Mouse (Mus musculus) stomach, embryonic 14.5 days (tissue): ENCODE measurements around the gene Kirrel3. TPM values are rescaled to one million over a fixed set of nuclear protein-coding genes. Genes with fewer than 3 reads are reported as not detected.
A peak's percentile ranks its signal among the peaks of the same experiment; 100 is the strongest.

Source experiments
- ATAC-seq: fragments of 200-750 bp; cut with Nextera tagmentation; 2 replicates; pipeline ENCODE4 v1.8.0; 2017; ENCODE audit warnings: low read depth, moderate TSS enrichment; ENCODE audit not compliant: insufficient number of reproducible peaks, insufficient read depth, low FRiP score
- H3K27ac ChIP-seq: fragments of 300-500 bp; sonication (generic); 2 replicates; pipeline ENCODE4 v1.5.1; 2014; ENCODE audit warnings: mild to moderate bottlenecking, low read length, moderate library complexity, mixed read lengths
- H3K27me3 ChIP-seq: fragments of 300-500 bp; sonication (generic); 2 replicates; pipeline ENCODE4 v1.6.1; 2014; ENCODE audit warnings: low read length, control low read depth, mixed read lengths; ENCODE audit not compliant: control insufficient read depth, insufficient read depth
- H3K36me3 ChIP-seq: fragments of 300-500 bp; sonication (generic); 2 replicates; pipeline ENCODE4 v1.6.1; 2014; ENCODE audit warnings: mild to moderate bottlenecking, control low read depth, low read length, moderate library complexity, mixed read lengths; ENCODE audit not compliant: control insufficient read depth, insufficient read depth
- H3K4me1 ChIP-seq: fragments of 300-500 bp; sonication (generic); 2 replicates; pipeline ENCODE4 v1.6.1; 2014; ENCODE audit warnings: low read length, control low read depth, mixed read lengths; ENCODE audit not compliant: control insufficient read depth, insufficient read depth
- H3K4me2 ChIP-seq: fragments of 300-500 bp; sonication (generic); replicated peaks from 2 replicates; pipeline ENCODE4 v1.6.1; 2014; ENCODE audit warnings: low read depth, low read length, control low read depth
- H3K4me3 ChIP-seq: fragments of 300-500 bp; sonication (generic); 2 replicates; pipeline ENCODE4 v1.5.1; 2014; ENCODE audit warnings: low read depth, low read length, control low read depth
- H3K9ac ChIP-seq: fragments of 300-500 bp; sonication (generic); replicated peaks from 2 replicates; pipeline ENCODE4 v1.6.1; 2014; ENCODE audit warnings: low read depth, mild to moderate bottlenecking, control low read depth, low read length, moderate library complexity, mixed read lengths
- H3K9me3 ChIP-seq: fragments of 300-500 bp; sonication (generic); 2 replicates; pipeline ENCODE4 v1.6.1; 2016; ENCODE audit warnings: low read depth, low read length, control low read depth; ENCODE audit not compliant: control insufficient read depth
- WGBS: fragments of 180-500 bp; shearing (Covaris S2); extraction: QIAGEN DNeasy Blood & Tissue Kit; methylation state at CpG from one replicate; pipeline ENCODE4 v1.1.7; 2014; 5-methylcytosine and 5-hydroxymethylcytosine counted together
- polyA plus RNA-seq: library from polyadenylated mRNA; unstranded; fragments of >200 nt; fragmentation: Nextera tagmentation; extraction: Ambion mirVana; gene quantifications from 2 replicates; pipeline ENCODE4 v1.2.1, GENCODE M21; 2014

Gene Kirrel3
- polyA plus RNA-seq, 1 experiment from 2014 or later, result 6.3 TPM

DNA sequence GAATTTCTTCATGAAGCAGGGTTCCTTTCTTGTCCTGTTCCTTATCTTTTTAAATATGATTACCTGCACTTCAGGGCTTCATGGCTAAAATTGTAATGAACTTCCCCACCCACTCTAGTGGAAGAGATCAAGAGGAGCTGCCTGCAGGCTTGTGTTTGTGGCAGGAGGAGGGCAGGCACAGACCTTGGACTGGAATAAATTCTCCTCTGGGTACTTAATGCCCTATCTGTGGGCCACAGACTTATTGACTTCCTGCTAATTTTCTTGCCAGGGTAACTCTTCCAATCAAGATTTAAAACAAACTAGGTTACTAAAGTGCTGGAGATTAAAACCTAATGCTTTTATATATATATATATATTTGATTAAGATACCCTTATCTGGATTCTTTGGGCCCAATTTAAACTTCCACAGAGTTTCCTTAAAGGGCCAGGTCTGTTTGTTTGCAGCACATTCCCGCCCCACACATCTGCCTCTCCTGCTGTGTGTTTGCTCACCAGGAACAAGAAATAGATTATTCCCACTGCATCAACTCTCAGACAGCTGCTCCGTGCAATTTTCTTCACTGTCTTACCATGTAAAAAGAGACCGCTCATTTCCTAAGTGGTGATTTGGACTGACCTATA, 229.4 kb downstream of the Kirrel3 start:
- Histone ChIP-seq H3K36me3 (no peaks in the 10 kb centered on the region), H3K9ac (no peak overlapping the region), H3K4me3 (no peak overlapping the region), H3K4me2 (no peak overlapping the region), H3K4me1 (no peaks in the 10 kb centered on the region), H3K27ac (no peak overlapping the region), H3K27me3 (no peaks in the 10 kb centered on the region), H3K9me3 (no peaks in the 10 kb centered on the region)
- peak; percentile 71 for ATAC-seq
- WGBS, result 56% methylated on average over 3 of the region's 3 CpGs

DNA sequence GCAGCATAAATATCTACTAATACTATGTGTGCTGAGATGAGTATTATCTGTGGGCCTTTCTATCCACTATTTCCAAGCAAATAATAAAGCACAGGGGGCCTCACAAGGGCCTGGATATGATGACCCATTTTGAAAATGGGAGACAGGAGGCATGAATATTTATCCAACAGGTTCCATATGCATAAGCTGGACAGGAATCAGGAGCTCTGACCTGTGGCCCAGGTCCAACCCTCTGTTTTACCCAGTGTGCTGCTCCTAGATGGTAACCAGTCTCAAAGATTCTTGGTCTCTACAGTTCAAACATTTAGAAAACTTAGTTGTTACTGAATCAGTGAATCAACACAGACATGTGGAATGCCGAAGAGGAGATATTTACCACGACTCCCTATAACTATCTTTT, 230.8 kb downstream of the Kirrel3 start:
- Histone ChIP-seq H3K27ac (no peak overlapping the region), H3K4me2 (no peak overlapping the region), H3K27me3 (no peaks in the 10 kb centered on the region; the same call in 1 of the 2 replicates), H3K4me1 (no peaks in the 10 kb centered on the region), H3K36me3 (no peaks in the 10 kb centered on the region), H3K9ac (no peak overlapping the region), H3K4me3 (no peak overlapping the region), H3K9me3 (no peaks in the 10 kb centered on the region)
- no peak for ATAC-seq
- 80% methylated on average over 2 of the region's 2 CpGs for WGBS

DNA sequence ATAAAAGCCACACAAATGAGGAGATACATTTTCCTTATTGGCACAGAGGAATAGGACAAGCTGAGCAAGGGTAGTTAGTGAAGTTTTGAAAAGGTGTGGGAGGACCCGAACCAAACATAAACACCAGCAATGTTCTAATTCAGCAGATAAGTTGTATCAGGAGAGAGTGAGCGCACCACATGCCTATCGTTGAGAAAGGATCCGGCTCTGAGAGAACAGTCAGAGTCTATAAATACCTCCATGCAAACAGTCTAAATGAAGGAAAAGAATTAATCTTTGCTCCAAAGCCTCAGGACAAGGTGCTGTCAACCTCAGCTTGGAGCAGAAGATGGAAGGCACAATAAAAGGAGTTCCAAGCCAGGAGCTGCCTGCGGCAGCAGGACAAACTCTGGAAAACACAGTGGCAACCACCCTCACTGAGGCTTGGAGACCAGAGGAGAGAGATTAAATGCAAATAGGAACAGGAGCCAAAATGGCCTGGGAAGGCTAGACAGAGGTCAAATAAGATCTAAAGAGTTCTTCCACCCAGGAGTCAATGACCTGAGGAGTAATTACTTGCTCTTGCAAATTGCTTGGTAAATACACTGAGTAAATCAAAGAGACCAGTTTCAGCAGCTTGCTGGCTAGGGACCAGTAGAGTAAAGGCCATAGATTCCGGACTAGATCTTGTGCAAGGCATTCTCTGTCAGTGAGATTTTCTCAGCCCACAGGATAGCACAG, 235.9 kb downstream of the Kirrel3 start:
- H3K4me1 ChIP-seq, result no peaks in the 10 kb centered on the region
- H3K9ac ChIP-seq, result no peak overlapping the region
- H3K4me3 ChIP-seq, result no peak overlapping the region
- no peak overlapping the region for H3K4me2 ChIP-seq
- ATAC-seq, result no peak
- 31% methylated on average over 6 of the region's 6 CpGs for WGBS
- H3K9me3 ChIP-seq, result no peaks in the 10 kb centered on the region
- H3K27ac ChIP-seq, result no peak overlapping the region
- H3K36me3 ChIP-seq, result no peaks in the 10 kb centered on the region
- H3K27me3 ChIP-seq, result no peaks in the 10 kb centered on the region; the same call in 1 of the 2 replicates

DNA sequence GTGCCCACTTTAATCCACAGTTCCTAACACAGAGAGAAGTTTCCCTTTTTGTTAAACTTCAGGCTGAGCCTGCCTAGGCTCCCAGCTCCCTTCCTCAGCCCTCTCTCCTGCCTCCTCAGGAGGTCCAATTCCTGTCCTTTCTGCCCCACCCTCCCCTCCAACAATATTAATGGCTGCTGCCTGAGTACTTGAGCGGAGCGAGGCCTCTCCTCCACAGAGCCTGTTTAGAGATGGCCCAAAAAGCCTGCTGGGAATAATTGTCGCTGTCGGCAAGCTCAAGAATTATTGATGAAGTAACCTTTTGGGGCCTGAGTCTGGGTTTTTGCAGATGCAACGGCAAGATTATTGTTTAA, 236.5 kb downstream of the Kirrel3 start:
- no peaks in the 10 kb centered on the region for H3K36me3 ChIP-seq
- H3K27me3 ChIP-seq, result no peaks in the 10 kb centered on the region; the same call in 1 of the 2 replicates
- H3K4me2 ChIP-seq, result no peak overlapping the region
- ATAC-seq, result no peak
- 24% methylated on average over 5 of the region's 5 CpGs for WGBS
- no peak overlapping the region for H3K9ac ChIP-seq
- no peaks in the 10 kb centered on the region for H3K4me1 ChIP-seq
- no peak overlapping the region for H3K4me3 ChIP-seq
- no peaks in the 10 kb centered on the region for H3K9me3 ChIP-seq
- no peak overlapping the region for H3K27ac ChIP-seq

DNA sequence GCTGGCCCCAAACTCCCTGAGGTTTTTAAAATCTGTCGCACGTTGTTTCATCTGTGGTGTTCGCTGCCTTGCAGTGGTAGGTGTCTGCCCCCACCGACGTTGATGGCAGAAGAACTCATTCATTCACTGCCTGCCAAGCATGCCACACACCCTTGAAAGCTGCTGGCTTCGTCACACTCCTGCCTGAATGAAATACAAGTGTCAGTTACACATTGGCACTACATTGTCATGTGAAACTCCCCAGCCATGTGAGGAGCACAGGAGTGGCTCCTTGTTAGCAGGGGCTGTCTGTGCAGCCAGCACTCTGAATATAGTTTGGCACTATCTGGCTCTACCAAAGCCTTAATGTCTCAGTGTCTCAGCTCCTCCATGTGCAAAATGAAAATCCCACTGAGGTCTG, 246.8 kb downstream of the Kirrel3 start:
- no peak overlapping the region for H3K4me2 ChIP-seq
- H3K36me3 ChIP-seq, result no peaks in the 10 kb centered on the region
- WGBS, result 66% methylated on average over 6 of the region's 6 CpGs
- ATAC-seq, result no peak
- no peak overlapping the region for H3K9ac ChIP-seq
- H3K27ac ChIP-seq, result no peak overlapping the region
- no peak overlapping the region for H3K4me3 ChIP-seq
- H3K9me3 ChIP-seq, result no peaks in the 10 kb centered on the region
- H3K4me1 ChIP-seq, result no peaks in the 10 kb centered on the region
- no peaks in the 10 kb centered on the region for H3K27me3 ChIP-seq

DNA sequence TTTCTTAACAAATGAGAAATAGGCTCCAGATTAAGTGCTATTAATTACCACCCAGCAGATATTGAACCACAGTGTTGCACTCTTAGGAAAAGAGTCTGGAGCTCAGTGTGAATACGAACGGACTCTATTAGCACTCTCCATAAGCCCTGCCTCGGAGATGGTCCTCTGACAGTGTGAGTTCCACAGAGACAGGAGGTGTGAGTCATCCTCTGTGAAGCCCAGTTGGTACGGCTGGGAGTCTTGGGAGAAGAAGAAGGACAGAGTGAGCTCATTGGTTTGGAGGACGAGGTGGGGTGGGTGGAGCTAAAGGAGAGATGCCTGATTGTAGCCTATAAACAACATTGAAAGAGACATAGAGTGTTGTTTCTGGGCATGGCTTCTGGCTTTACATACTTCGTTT, 247.9 kb downstream of the Kirrel3 start:
- Histone ChIP-seq H3K27me3 (no peaks in the 10 kb centered on the region), H3K27ac (no peak overlapping the region), H3K4me2 (no peak overlapping the region), H3K36me3 (no peaks in the 10 kb centered on the region), H3K9ac (no peak overlapping the region), H3K9me3 (no peaks in the 10 kb centered on the region), H3K4me3 (no peak overlapping the region), H3K4me1 (no peaks in the 10 kb centered on the region)
- WGBS, result 66% methylated on average over 6 of the region's 6 CpGs
- ATAC-seq, result no peak

DNA sequence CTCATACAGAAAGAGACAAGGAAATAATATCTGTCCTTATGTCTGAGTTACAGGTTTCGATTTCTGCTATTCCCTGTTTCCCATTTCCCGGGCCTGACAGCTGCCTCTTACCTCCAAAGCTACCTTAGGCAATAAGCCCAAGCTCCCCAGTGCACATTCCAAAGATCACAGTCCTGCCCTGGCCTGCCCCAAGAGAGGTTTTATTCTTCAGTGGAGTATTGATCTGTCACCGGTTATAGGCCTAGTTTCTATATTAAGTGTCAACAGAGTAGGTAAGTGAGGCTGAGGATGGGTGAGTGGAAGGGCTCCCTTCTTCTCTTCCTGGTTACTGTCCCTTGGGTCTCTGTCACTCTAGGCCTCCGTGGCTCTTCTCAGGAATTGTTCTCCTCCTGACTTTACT, 249.3 kb downstream of the Kirrel3 start:
- Histone ChIP-seq H3K4me3 (no peak overlapping the region), H3K9ac (no peak overlapping the region), H3K27me3 (no peaks in the 10 kb centered on the region), H3K36me3 (no peaks in the 10 kb centered on the region), H3K4me1 (no peaks in the 10 kb centered on the region), H3K4me2 (no peak overlapping the region), H3K27ac (no peak overlapping the region), H3K9me3 (no peaks in the 10 kb centered on the region)
- no peak for ATAC-seq
- WGBS, result 75% methylated on average over 4 of the region's 4 CpGs

DNA sequence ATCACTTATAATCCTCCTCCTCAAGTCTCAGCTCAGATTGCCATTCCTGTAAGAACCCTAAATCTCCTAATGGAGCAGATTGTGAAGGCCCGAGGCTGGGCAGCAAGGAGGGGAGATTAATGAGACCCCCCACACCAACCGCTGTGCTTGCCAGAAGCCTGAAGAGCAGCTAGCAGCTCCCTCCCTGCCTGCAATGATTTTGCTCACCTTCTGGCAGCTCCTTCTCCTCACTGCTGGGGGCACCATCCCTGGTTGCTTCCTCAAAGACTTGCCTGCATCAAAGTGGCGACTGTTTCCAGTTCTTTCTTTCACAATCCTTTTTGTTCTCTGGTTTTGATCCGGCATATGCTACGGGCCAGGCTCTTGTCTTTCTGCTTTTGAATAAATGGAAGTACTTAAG, 253.7 kb downstream of the Kirrel3 start:
- no peak overlapping the region for H3K27ac ChIP-seq
- ATAC-seq, result no peak
- H3K9me3 ChIP-seq, result no peaks in the 10 kb centered on the region
- no peak overlapping the region for H3K9ac ChIP-seq
- H3K4me3 ChIP-seq, result no peak overlapping the region
- H3K36me3 ChIP-seq, result no peaks in the 10 kb centered on the region
- WGBS, result 66% methylated on average over 5 of the region's 5 CpGs
- H3K4me1 ChIP-seq, result no peaks in the 10 kb centered on the region
- H3K4me2 ChIP-seq, result no peak overlapping the region
- H3K27me3 ChIP-seq, result no peaks in the 10 kb centered on the region

DNA sequence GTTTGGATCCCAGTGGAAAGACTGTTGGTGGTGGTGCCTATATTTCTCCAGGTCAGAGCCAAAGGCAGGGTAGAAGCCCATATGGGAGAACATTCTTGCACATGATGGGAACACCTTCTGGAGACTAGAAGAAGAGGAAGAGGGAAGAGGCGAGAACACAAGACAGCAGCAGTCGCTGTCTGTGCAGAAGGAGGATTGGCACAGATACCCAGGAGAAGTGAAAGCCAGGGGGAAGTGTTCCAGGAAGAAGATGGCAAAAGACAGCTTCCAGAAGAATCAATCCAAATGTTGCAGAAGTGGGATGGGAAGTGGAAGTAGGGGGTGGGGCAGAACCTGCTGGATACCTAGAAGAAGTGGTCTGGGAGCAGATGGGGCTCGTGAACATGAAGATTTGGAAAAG, 255.1 kb downstream of the Kirrel3 start:
- Histone ChIP-seq H3K4me2 (no peak overlapping the region), H3K9ac (no peak overlapping the region), H3K4me3 (no peak overlapping the region), H3K4me1 (no peaks in the 10 kb centered on the region), H3K27me3 (no peaks in the 10 kb centered on the region), H3K9me3 (no peaks in the 10 kb centered on the region), H3K27ac (no peak overlapping the region), H3K36me3 (no peaks in the 10 kb centered on the region)
- 93% methylated on average over 3 of the region's 3 CpGs for WGBS
- no peak for ATAC-seq
